In the genomic region with DNA sequence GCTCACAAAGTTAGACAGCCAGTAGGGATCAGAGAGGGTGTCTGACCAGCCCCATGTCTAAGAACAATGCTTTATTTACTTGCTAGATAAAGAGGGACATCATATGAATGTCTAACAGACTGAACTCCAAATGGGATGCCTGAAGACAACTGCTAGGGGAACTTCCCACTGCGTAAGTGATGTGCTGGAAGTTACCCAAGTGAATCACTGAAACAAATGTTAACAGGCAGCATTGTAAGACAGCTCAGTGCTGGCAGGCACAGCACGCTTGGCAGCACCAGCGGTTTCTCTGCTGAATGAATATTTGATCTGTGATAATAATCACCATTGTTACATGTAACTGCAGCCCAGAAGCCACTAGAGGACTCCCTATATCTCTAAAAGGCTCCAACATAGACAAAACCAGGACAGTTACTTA, we compare ENCODE assay signal across 8 mouse cellular contexts. TPM values are rescaled to one million over a fixed set of nuclear protein-coding genes. Genes with fewer than 3 reads are reported as not detected.
A peak's percentile ranks its signal among the peaks of the same experiment; 100 is the strongest.
DNase-seq lines count a peak whose midpoint lies in the region; ATAC-seq lines count a peak whose summit lies in the region.

No protein-coding gene starts in this region.

- ATAC-seq in kidney, embryonic 15.5 days (replicated peaks; ENCODE audit: low FRiP score): no peak
- no peak for ATAC-seq in granulocyte monocyte progenitor cell, adult 5-6 weeks (replicated peaks; ENCODE audit: poor library complexity, severe bottlenecking)

- peaks cover 15% of the 10 kb centered on the region; the same call in 1 of the 2 replicates for H3K36me3 ChIP-seq in kidney, embryonic 15.5 days

- H3K4me3 ChIP-seq in kidney, embryonic 15.5 days (replicated peaks): no peak overlapping the region

- no peaks in the 10 kb centered on the region for H3K4me1 ChIP-seq in kidney, embryonic 15.5 days

- H3K9ac ChIP-seq in kidney, embryonic 15.5 days: no peak overlapping the region

- intact Hi-C loops in gastrocnemius, postnatal 14 days (cut with DNase I; ENCODE audit: low total_unique reads): loop anchor here (10.0 kb wide), 1 partner anchor 111 kb away; no protein-coding TSS in a partner anchor

- H3K27ac ChIP-seq in kidney, embryonic 15.5 days: no peak overlapping the region

- H3K4me2 ChIP-seq in kidney, embryonic 15.5 days: no peak overlapping the region

- H3K9me3 ChIP-seq in kidney, embryonic 15.5 days (replicated peaks): no peaks in the 10 kb centered on the region

- WGBS in kidney, embryonic 15.5 days: 81% methylated on average over 3 of the region's 3 CpGs

- DNase-seq in kidney, postnatal 36 days: peak; percentile 12 to 26
- DNase-seq in cerebellum, adult 18-20 months: peak; percentile 53 to 65
- DNase-seq in gastrocnemius, postnatal 14 days: peak; percentile 58
- DNase-seq in left cerebral cortex, adult 9 months (ENCODE audit: low spot score in 2 of 2): peak; percentile 20 to 64
- DNase-seq in right cerebral cortex, postnatal 14 days: peak; percentile 11
- no peak for DNase-seq in spleen, adult 12 weeks (ENCODE audit: low spot score)

- no peaks in the 10 kb centered on the region for H3K27me3 ChIP-seq in kidney, embryonic 15.5 days

RNA-seq across cellular contexts. Expression of gene Tpd52l1, which starts 58.4 kb away (rescaled TPM):
- polyA plus RNA-seq in kidney, embryonic 15.5 days (2015; fragmentation: Nextera tagmentation; extraction: Ambion mirVana): 32.9 and 34.2 TPM in 2 replicates
- total RNA-seq in gastrocnemius, postnatal 14 days (2021): 10 to 100 TPM; 16.8 to 21.0 TPM
- total RNA-seq in granulocyte monocyte progenitor cell, adult 5-6 weeks (2014; fragmentation: Nextera tagmentation): 1.1 TPM in 1 of 2 replicates, not detected in the other
- 0.56 TPM in 1 of 2 replicates, not detected in the other for total RNA-seq in granulocyte monocyte progenitor cell, adult 5-6 weeks (2017)

Comparison
In these comparisons a context has a peak if more than half of its experiments do, and no peak if none do; other contexts are left out.
1. RNA of gene Tpd52l1, which starts 58.4 kb away (total RNA-seq): 16.8 to 21.0 TPM in gastrocnemius, postnatal 14 days; 0.56 to 1.1 TPM in granulocyte monocyte progenitor cell, adult 5-6 weeks; every median in the first group is over 4 times any median in the second.